Mouse (Mus musculus) embryonic fibroblast, embryonic 13.5 days (primary cell): ENCODE data around the gene Mtmr1.

Experiments used
- CTCF ChIP-seq: IDR thresholded peaks from 2 replicates; pipeline ENCODE4 v1.5.1; 2011; ENCODE audit warnings: mild to moderate bottlenecking, control low read depth, low read length, moderate library complexity, borderline replicate concordance; ENCODE audit not compliant: insufficient read depth
- POLR2A ChIP-seq: IDR thresholded peaks from 2 replicates; pipeline ENCODE4 v1.6.1; 2011; ENCODE audit warnings: low read depth, mild to moderate bottlenecking, control low read depth, low read length, moderate library complexity

DNA sequence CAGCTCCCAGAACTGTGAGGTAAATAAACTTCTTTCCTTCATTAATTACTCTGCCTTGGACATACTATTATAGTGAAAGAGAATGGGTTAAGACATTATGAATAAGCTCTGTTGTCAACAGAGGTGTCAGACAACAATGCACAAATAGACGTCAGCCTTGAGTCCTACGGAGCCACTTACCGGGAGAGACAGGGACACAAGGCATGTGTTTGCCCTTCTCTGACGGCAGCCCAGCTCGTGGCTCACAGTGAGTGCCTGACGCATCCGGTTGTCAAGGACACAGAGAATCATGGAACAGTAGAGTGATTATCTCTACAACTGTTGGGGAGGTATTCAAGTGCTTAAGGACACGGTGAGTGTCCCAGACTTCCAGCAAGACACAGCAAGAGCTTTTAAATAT is 70.3 kb downstream of the Mtmr1 start:
- no peak for TF ChIP-seq CTCF
- no peak for TF ChIP-seq POLR2A
